Mouse (Mus musculus): Measurements from ENCODE around the gene Arid3a.
"Not testable (repeated sequence)": the region's sequence is repeated elsewhere in the genome, so short reads cannot be mapped to it uniquely, and the experiment has no call there.

The Arid3a gene

GRCm38 (mm10) chr10:79955691-79956090 is 28.8 kb downstream of the Arid3a start:
- no peak for DNase-seq

GRCm38 (mm10) chr10:79956643-79957154 is 29.9 kb downstream of the Arid3a start:
- no peak for DNase-seq

DNA sequence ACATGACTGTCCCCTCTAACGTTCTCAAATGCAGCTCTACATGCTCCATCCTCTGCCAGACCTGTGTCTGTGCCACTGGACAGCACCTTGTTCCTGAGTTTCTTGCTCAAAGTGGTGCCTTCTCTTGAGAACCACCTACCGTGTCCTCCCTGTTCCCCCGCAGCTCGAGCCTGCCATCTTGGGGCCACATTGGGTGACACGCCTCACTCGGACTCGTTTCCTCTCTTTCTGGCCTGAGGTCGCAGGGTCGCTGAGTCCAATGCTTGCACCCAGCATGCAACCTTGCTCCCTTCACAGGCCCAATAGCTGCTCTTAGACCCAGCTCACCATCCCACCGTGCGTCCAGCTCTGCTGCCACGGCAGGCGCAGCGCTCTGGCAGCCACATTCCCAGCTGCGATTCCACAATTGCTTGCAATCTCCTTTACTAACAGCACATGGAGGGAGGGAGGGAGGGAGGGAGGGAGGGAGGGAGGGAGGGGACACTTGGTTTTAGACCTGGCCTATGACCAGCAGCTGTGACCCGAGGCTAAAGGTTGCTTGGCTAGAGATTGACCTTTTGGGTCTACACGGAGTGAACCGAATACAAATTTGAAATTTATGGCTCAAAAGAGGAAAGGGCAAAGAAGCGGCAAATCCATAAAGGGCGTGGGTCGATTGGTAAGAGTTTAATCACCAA is 31.4 kb downstream of the Arid3a start:
- DNase-seq = peak; percentile 89

DNA sequence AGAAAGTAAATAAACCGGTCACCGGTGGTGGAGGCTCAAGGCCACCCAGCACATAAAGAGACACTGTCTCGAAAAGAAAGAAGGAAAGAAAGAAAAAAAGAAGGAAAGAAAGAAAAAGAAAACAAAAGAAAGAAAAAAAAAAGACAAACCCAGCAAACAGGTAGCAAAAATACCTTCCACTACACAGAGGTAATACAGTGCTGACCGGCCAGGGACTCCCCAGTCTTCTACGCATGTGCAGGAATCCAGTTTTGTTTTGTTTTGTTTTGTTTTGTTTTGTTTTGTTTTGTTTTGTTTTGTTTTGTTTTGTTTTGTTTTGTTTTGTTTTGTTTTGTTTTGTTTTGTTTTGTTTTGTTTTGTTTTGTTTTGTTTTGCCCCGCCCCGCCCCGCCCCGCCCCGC is 32.6 kb downstream of the Arid3a start:
- DNase-seq = not testable (repeated sequence)

GRCm38 (mm10) chr10:79959847-79960601 is 33.2 kb downstream of the Arid3a start, which contains the start of gene Wdr18:
Gene Wdr18 (plus strand): TSS chr10:79960152.
- DNase-seq = peak; percentile 100

GRCm38 (mm10) chr10:79960671-79961294 is 33.9 kb downstream of the Arid3a start:
- DNase-seq = no peak

GRCm38 (mm10) chr10:79964727-79965126 is 37.9 kb downstream of the Arid3a start:
- DNase-seq = no peak

DNA sequence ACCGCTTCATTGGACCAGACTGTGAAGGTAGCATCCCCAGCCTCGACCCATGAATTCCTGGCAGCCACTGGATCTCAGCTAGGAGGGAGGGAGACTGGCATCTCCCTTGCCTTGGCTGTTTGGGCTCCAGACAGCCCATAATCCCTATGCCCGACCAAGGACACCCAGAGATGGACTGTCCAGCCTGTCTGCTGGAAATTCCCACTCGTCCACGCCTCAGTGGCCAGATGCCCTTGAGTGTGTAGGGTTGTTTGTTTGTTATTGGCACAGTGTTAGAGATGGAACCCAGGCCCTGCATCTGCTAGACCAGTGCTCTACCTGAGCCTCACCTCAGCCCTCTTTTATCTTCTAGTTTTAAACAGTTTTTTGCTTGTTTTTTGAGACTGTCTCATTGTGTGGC is 38.5 kb downstream of the Arid3a start:
- DNase-seq = no peak

GRCm38 (mm10) chr10:79966886-79967400 is 40.1 kb downstream of the Arid3a start:
- no peak for DNase-seq

GRCm38 (mm10) chr10:79968181-79968580 is 41.3 kb downstream of the Arid3a start:
- DNase-seq = no peak

GRCm38 (mm10) chr10:79969124-79969568 is 42.3 kb downstream of the Arid3a start:
- no peak for DNase-seq

DNA sequence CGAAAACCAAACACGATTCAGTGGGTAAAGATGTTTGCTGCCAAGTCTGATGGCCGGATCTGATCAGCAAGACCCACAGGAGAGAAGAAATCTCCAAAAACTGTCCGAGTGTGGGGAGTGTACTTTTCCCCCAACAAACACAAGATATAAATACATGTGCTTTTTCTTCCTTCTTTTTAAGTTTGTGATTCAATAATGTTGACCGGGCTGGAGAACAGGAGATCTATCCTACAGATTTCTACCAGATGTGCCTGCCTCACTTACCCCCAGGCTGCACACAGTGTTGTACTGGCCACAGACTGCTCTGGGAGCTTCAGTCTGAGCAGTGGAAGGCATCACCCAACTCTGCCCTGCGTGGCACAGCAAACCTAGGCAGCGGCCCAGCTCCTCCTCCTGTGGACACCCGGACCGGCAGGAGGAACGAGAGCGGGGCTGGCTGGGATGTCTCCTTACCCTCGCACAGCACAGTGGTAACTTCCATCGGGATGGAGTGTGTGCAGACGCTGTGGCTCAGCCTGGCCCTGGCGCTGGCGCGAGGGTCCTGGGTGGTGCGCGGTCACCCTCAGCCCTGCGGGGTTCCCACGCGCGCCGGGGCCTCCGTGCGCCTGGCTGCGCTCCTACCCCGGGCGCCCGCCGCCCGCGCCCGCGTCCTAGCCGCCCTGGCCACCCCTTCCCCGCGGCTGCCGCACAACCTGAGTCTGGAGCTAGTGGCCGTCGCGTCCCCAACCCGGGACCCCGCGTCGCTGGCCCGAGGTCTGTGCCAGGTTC is 43.8 kb downstream of the Arid3a start, which contains the start of gene Grin3b:
TSS of gene Grin3b (plus strand) at position 301 of the 768 bp plus-strand sequence.
- no peak for DNase-seq

DNA sequence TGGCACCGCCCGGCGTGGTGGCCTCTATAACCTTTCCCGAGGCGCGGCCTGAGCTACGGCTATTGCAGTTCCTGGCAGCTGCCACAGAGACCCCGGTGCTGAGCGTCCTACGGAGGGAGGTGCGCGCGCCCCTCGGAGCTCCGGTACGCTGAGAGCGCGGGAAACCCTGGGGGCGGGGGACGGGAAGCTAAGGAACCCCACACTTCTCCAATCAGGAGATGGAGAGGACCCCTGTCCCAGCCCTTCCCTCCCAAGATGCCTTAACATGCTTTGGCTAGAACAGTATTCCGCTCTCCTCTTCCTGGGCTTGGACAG is 44.3 kb downstream of the Arid3a start:
- DNase-seq = no peak

GRCm38 (mm10) chr10:79972831-79973230 is 46.0 kb downstream of the Arid3a start:
- DNase-seq = peak; percentile 40

GRCm38 (mm10) chr10:79974087-79974486 is 47.2 kb downstream of the Arid3a start:
- DNase-seq = no peak

- DNase-seq = no peak
Observed at GRCm38 (mm10) chr10:79974668-79975067, 47.8 kb downstream of the Arid3a start.

- DNase-seq = no peak
Observed at GRCm38 (mm10) chr10:79976071-79976721, 49.4 kb downstream of the Arid3a start.

DNA sequence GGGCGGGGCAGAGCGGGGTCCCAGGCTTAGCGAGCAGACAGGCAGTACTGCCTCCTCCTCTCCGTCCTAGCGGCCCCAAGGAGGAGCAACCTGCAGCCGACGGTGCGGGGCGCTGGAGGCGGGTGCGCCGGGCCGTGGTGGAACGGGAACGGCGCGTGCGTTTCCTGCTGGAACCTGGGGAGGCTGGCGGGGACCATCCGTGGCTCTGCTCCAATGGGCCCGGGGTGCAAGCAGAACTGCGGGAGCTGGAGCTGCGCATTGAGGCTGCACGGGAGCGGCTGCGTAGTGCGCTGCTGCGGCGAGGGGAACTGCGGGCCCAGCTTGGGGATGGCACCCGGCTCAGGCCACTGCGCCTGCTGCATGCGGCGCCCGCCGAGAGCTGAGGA is 49.9 kb downstream of the Arid3a start:
- DNase-seq = no peak

DNA sequence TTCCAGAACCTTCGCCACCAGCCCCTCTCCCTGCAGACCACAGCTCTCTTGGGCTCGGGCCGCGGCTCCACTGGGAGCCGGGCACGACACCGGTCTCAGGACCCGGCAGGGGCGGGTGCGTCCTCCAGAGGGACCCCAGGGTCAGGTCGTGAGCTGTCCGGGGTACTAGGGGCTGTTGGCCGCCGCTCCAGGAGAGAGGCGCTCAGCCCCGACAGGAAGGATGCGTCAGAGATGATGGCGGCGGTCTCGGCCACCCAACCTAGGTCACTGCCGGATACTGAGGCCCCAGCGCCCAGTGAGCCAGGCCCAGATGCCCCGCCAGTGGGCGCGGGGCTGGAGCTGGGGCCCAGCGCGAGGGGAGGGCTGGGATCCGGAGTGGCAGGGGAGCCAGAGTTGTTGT is 50.5 kb downstream of the Arid3a start:
- no peak for DNase-seq

DNA sequence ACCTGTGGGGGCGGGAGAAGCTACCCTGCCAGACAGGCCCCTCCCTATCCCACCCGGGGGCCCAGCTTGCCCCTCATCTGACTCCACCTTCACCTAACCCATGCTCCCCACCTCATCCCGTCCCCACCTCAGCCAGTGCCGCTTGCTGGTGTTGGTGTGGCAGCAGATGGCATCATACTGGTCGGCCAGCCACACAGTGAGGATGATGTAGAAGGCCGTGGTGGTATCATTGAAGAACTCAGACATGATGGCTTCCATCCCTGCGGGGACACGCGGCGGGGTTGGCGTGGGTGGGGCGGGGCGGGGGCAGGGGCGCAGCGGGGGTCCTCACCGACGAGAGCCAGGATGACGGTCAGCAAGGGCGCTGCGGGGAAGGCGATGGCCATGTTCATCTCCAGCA is 51.2 kb downstream of the Arid3a start:
- DNase-seq = no peak

DNA sequence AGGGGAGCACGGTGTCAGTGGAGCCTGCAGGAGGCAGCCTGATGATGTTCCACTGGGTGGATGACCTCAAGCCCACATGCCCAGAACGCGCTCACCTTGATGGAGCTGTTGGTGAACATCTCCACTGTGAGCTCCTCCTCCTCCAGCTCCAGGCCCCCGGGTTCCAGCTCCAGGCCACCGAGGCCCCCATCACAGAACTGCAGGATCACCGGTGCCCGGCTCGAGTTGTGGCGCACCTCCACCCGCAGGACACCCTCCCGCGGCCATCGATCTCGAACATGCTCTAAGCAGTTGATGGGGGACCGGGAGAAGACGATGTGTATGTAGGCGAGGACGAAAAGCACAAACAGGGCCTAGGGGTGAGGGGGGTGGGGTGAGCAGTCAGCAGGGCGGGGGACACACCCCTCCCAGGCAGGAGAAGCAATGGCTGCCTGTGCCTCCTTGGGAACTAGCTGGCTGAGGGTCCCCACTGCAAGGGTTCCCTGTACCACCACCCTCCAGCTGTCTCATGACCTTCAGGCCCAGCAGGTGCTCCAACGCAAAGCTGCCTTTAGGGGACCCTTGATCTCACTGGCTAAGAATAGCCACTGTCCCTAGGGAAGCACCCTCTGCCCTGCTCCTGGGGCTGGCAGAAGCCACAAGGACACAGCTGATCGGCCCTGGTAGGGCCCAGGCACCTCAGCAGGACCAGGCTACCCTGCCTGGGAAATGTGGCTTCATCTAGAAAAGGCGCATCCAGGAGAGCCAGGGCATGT is 52.7 kb downstream of the Arid3a start:
- DNase-seq = no peak

Data from lung, postnatal 14 days (tissue).